Mouse (Mus musculus) monocyte, adult 59 days (primary cell): ENCODE data around the gene Cep95. TPM values are rescaled to one million over a fixed set of nuclear protein-coding genes. Genes with fewer than 3 reads are reported as not detected.

Experiments used
- total RNA-seq, 2 experiments: library from RNA; stranded (reverse); gene quantifications; one replicate each; pipeline ENCODE4 v1.2.4; 2023

The Cep95 gene
- 10 to 100 TPM; 15.8 to 19.6 TPM for total RNA-seq

DNA sequence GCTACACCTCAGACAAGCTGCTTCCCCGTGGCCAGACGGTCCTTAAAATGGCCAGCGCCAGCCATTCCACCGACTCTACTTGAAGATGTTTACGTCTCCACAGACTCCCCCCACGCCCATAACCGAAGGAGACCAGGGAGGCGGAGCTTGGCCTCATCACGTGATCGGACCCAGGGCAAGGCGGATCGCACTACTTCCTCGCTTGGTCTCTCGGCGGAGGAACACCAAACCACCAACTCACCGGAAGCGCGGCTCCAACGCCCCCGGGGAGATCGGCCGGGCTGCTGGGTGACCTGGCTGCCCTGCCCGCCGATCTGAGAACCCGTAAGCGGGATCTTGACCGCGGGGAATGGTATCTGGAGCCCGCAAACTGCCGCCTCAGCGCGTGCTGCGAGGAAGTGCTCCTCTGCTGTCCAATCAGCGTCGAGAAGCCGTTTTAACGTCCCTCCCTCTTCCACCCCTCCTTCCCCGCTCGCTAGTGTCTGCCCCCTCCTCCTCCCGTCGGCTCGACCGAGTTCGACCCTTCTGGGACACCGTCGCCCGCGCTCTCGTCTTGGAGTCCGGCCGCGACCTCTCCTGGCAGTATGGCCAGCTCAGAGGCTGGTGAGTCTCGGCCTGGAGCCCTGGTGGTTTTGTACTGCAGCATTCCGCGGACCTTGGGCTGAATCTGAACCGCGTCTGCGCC lies at the start of gene Cep95, which contains the start of gene Ddx5:
Gene Cep95 (plus strand): TSS at position 478 of the 685 bp plus-strand sequence.
Gene Ddx5 (minus strand): TSS at position 411 of the 685 bp plus-strand sequence.

DNA sequence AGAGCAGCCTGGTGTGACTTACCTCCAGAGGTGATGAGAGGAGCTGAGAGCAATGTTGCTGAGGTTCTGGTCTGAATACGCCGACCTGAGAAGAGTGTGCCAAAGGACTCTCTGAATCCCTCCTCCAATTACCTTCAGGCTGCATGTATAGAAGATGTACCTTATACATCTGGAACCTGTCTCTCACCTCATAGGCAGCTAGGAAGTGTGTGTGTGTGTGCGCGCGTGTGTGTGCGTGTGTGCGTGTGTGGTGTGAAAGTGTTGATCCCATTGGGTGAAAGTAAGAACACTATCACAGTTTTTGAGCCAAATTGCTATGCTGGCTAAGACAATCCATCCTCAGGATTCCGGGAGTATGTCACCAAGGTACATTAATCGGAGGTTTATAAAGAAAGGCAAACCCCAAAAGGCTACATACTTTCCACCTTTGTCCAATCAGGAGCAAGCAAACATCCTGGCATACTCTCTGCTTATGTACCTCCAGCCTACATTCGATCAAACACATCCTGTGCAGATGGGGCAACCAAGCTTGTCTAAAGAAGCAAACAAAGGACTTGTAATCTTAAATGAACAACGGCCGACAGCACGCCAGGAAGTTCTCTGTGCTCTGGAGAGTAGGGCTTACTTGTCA lies 38.8 kb upstream of the Cep95 start, which contains the start of gene Pecam1:
Gene Pecam1 (minus strand): TSS at position 508 of the 631 bp plus-strand sequence.

DNA sequence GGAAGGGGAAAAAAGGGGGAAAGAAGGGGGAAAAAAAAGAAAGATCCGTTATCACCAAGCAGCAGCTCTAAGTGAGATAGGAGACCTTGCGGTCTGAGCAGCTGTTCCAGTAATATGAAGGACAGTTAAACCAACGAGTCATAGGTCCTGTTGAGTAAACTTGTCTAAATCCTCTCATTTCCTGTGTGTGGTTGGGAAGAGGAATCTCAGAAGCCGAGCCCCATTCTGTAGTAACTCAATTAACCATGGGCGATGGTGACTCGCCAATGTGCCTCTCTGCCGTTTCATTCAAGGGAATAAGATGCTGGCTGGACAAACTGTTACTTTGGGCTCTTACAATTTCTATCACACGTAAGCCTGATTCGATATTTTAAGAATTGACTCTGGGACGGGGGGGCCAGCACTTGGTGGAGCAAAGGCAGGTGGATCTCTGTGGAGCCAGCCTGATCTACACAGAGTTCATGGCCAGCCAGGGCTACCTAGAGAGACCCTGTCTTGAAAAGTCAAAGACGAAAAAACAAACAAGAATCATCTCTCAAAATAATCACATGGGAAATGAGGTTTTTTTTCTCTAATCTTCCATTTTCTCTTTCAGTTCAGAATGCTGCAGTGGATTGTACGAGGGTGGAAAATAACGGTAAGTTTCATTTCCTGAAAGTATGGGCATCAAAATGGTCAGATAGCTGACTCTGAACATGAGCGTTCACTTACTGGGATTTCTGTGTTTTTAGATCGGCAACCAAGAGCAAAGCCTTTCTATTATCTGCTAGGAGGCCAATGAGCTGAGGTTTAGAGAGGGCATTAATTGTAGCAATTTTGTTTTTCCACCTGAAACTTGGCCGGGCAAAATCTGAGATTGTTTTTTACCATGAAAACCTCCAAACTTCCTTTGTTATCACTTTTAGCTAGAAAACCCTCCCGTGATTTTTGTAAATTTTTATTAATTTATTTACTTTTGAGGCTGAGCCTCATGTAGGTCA lies 37.7 kb upstream of the Cep95 start, which contains the start of gene Milr1:
Gene Milr1 (plus strand): TSS at position 188 of the 980 bp plus-strand sequence.

DNA sequence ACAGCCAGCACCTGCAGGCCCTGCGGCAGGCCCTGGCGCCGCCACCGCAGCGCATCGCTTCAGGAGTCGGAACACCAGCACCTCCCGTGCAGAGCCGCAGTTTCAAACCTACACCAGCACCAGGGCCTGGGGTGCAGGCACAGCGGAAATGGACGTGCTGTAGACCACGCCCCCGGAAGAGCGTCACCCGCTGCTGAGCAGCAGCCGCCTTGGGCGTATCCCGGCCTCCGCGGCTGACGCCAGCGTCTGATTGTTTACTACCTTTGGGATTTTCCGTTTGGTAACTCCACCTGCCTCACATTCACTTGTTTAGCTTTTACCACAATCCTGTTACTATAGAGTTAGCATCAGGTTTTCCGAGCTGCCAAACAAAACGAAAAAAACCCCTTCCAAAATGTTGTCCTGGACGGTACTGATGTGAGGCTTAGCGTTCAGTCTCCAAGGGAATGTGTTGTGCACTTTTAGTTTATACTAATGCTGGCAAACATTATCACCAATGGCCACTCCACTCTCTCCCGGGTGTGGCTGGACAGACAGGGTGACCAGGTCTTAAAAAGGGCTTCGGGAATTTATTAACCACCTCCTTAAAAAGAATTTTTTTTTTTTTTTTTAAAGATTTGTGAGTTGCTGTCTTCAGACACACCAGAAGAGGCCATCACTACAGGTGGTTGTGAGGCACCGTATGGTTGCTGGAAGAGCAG lies 9.5 kb upstream of the Cep95 start, which contains the start of gene Polg2:
Gene Polg2 (minus strand): TSS at position 150 of the 701 bp plus-strand sequence.

Other genes starting within 250 kb of the Cep95 start
- 10 to 100 TPM; 42.6 to 47.0 TPM for gene Tex2, start 175.8 kb upstream of the Cep95 start, total RNA-seq
- gene Pecam1, start 38.6 kb upstream of the Cep95 start, total RNA-seq = 10 to 100 TPM; 86.9 to 91.6 TPM
- 10 to 100 TPM; 69.5 to 79.7 TPM for gene Milr1, start 38.0 kb upstream of the Cep95 start, total RNA-seq
- 10 to 100 TPM; 29.8 to 30.4 TPM for gene Polg2, start 9.7 kb upstream of the Cep95 start, total RNA-seq
- gene Ddx5, start 67 bp upstream of the Cep95 start, total RNA-seq = 1,000 to 10,000 TPM; 1,769 to 1,832 TPM
- 10 to 100 TPM; 51.0 to 54.8 TPM for gene Smurf2, start 131.5 kb downstream of the Cep95 start, total RNA-seq
- gene Kpna2, start 210.3 kb downstream of the Cep95 start, total RNA-seq = 10 to 100 TPM; 73.0 to 78.7 TPM
- under 1 TPM; 0.34 to 0.49 TPM for gene 1810010H24Rik, start 236.4 kb downstream of the Cep95 start, total RNA-seq